8 mouse cellular contexts compared by ENCODE assay signal in genomic region chr19:42315914-42316313, GRCm38 (mm10).
DNase-seq lines count a peak whose midpoint lies in the region; ATAC-seq and TF ChIP-seq lines count a peak whose summit lies in the region.

No protein-coding gene starts in this region.

- H3K9me3 ChIP-seq in heart, embryonic 12.5 days (replicated peaks), result no peaks in the 10 kb centered on the region
- no peaks in the 10 kb centered on the region for H3K9me3 ChIP-seq in limb, embryonic 13.5 days
- no peaks in the 10 kb centered on the region for H3K9me3 ChIP-seq in neural tube, embryonic 11.5 days (ENCODE audit: control insufficient read depth, low read length)
- H3K9me3 ChIP-seq in stomach, postnatal 0 days (ENCODE audit: control insufficient read depth, low read length), result no peaks in the 10 kb centered on the region

- no peaks in the 10 kb centered on the region for H3K4me1 ChIP-seq in heart, embryonic 12.5 days (replicated peaks)
- H3K4me1 ChIP-seq in limb, embryonic 13.5 days, result peaks cover 15% of the 10 kb centered on the region
- peaks cover 15% of the 10 kb centered on the region for H3K4me1 ChIP-seq in neural tube, embryonic 11.5 days (ENCODE audit: control insufficient read depth, insufficient read depth, low read length)
- no peaks in the 10 kb centered on the region for H3K4me1 ChIP-seq in stomach, postnatal 0 days (replicated peaks; ENCODE audit: control insufficient read depth, insufficient read depth)

- no peak overlapping the region for H3K9ac ChIP-seq in heart, embryonic 12.5 days
- no peak overlapping the region for H3K9ac ChIP-seq in limb, embryonic 13.5 days
- H3K9ac ChIP-seq in neural tube, embryonic 11.5 days (ENCODE audit: low read length), result no peak overlapping the region
- no peak overlapping the region for H3K9ac ChIP-seq in stomach, postnatal 0 days (ENCODE audit: low read length)

- ATAC-seq in heart, embryonic 12.5 days (ENCODE audit: insufficient number of reproducible peaks, low FRiP score), result no peak
- peak; percentile 67 for ATAC-seq in granulocyte monocyte progenitor cell, adult 5-6 weeks (replicated peaks; ENCODE audit: poor library complexity, severe bottlenecking)
- ATAC-seq in limb, embryonic 13.5 days (ENCODE audit: low FRiP score, low read depth), result 0 out of 2 replicates have a peak, but pooled peaks have one; percentile 19
- ATAC-seq in neural tube, embryonic 11.5 days (ENCODE audit: insufficient read depth, low FRiP score, low TSS enrichment), result peak; percentile 62; the same call in 1 of the 2 replicates
- peak; percentile 60; the same call in 1 of the 2 replicates for ATAC-seq in stomach, postnatal 0 days (ENCODE audit: low FRiP score, low TSS enrichment)

- H3K4me2 ChIP-seq in heart, embryonic 12.5 days, result no peak overlapping the region
- no peak overlapping the region for H3K4me2 ChIP-seq in limb, embryonic 13.5 days (replicated peaks)
- no peak overlapping the region for H3K4me2 ChIP-seq in neural tube, embryonic 11.5 days (ENCODE audit: low read depth)
- no peak overlapping the region for H3K4me2 ChIP-seq in stomach, postnatal 0 days (replicated peaks; ENCODE audit: low read depth)

- H3K27ac ChIP-seq in heart, embryonic 12.5 days (ENCODE audit: poor library complexity, severe bottlenecking), result no peak overlapping the region
- no peak overlapping the region for H3K27ac ChIP-seq in limb, embryonic 13.5 days
- peak overlapping the region; percentile 84 for H3K27ac ChIP-seq in neural tube, embryonic 11.5 days (ENCODE audit: low read depth, low read length)
- no peak overlapping the region for H3K27ac ChIP-seq in stomach, postnatal 0 days (replicated peaks)

- peak; percentile 60 to 82 for DNase-seq in heart, adult 18-20 months
- DNase-seq in embryo, embryonic 11.5 days (ENCODE audit: low read depth, low spot score), result peak; percentile 69
- peak; percentile 81 for DNase-seq in kidney, adult 9 months
- peak; percentile 87 for DNase-seq in neural tube, embryonic 11.5 days (ENCODE audit: low spot score)
- DNase-seq in stomach, postnatal 0 days (ENCODE audit: low spot score), result peak; percentile 78

- TF ChIP-seq CTCF in stomach, postnatal 0 days (IDR thresholded peaks at IDR 0.05; ENCODE audit: low read depth), result peak; percentile 96

- no peak overlapping the region for H3K4me3 ChIP-seq in heart, embryonic 12.5 days
- no peak overlapping the region for H3K4me3 ChIP-seq in limb, embryonic 13.5 days
- no peak overlapping the region for H3K4me3 ChIP-seq in neural tube, embryonic 11.5 days (ENCODE audit: low read depth, low read length)
- H3K4me3 ChIP-seq in stomach, postnatal 0 days (ENCODE audit: low read depth, low read length), result no peak overlapping the region

- WGBS in heart, embryonic 12.5 days, result 0% methylated on average over 1 of the region's 1 CpGs
- 5% methylated on average over 1 of the region's 1 CpGs for WGBS in limb, embryonic 13.5 days
- 9% methylated on average over 1 of the region's 1 CpGs for WGBS in neural tube, embryonic 11.5 days
- 0% methylated on average over 1 of the region's 1 CpGs for WGBS in stomach, postnatal 0 days

- no peak for TF ChIP-seq EP300 in stomach, postnatal 0 days (optimal IDR thresholded peaks at IDR 0.05)

- no peaks in the 10 kb centered on the region for H3K36me3 ChIP-seq in heart, embryonic 12.5 days
- H3K36me3 ChIP-seq in limb, embryonic 13.5 days, result no peaks in the 10 kb centered on the region
- H3K36me3 ChIP-seq in neural tube, embryonic 11.5 days (ENCODE audit: control insufficient read depth, insufficient read depth, low read length), result no peaks in the 10 kb centered on the region
- no peaks in the 10 kb centered on the region for H3K36me3 ChIP-seq in stomach, postnatal 0 days (ENCODE audit: control insufficient read depth, insufficient read depth, low read length)

- peaks cover 74% of the 10 kb centered on the region for H3K27me3 ChIP-seq in heart, embryonic 12.5 days (replicated peaks)
- H3K27me3 ChIP-seq in limb, embryonic 13.5 days, result peaks cover 26% of the 10 kb centered on the region
- no peaks in the 10 kb centered on the region for H3K27me3 ChIP-seq in neural tube, embryonic 11.5 days (ENCODE audit: control insufficient read depth, insufficient read depth, low read length)
- no peaks in the 10 kb centered on the region for H3K27me3 ChIP-seq in stomach, postnatal 0 days (ENCODE audit: control insufficient read depth, insufficient read depth, low read length)
